Mouse (Mus musculus): ENCODE measurements at regions not wholly inside any gene's neighbourhood (a gene's known extent, or its start where the extent isn't known, plus 50 kb on each side); places are given as distances from the start of the nearest gene placed in this dataset.
"Not testable (repeated sequence)": the region's sequence is repeated elsewhere in the genome, so short reads cannot be mapped to it uniquely, and the experiment has no call there.

GRCm38 (mm10) chr10:19297669-19298068 lies 58.7 kb upstream of the Olig3 start:
- Histone ChIP-seq H3K4me2 (no peak overlapping the region), H3K4me1 (no peaks in the 10 kb centered on the region), H3K27ac (no peak overlapping the region), H3K4me3 (no peak overlapping the region), H3K36me3 (ENCODE audit: poor library complexity, severe bottlenecking) (no peaks in the 10 kb centered on the region), H3K9ac (no peak overlapping the region), H3K27me3 (no peaks in the 10 kb centered on the region), H3K9me3 (replicated peaks) (no peaks in the 10 kb centered on the region)
- ATAC-seq: no peak
- 57% methylated on average over 3 of the region's 3 CpGs for WGBS

GRCm38 (mm10) chr10:19295388-19296013 lies 60.8 kb upstream of the Olig3 start:
- no peaks in the 10 kb centered on the region for H3K36me3 ChIP-seq (ENCODE audit: poor library complexity, severe bottlenecking)
- 80% methylated on average over 7 of the region's 7 CpGs for WGBS
- H3K9ac ChIP-seq: no peak overlapping the region
- H3K4me1 ChIP-seq: no peaks in the 10 kb centered on the region
- no peak overlapping the region for H3K4me3 ChIP-seq
- no peak overlapping the region for H3K4me2 ChIP-seq
- no peaks in the 10 kb centered on the region for H3K9me3 ChIP-seq (replicated peaks)
- no peaks in the 10 kb centered on the region for H3K27me3 ChIP-seq
- no peak for ATAC-seq
- no peak overlapping the region for H3K27ac ChIP-seq

- no peaks in the 10 kb centered on the region for H3K36me3 ChIP-seq (ENCODE audit: poor library complexity, severe bottlenecking)
- ATAC-seq: no peak
- 65% methylated on average over 5 of the region's 5 CpGs for WGBS
These were observed 64.9 kb upstream of the Olig3 start for GRCm38 (mm10) chr10:19291474-19291873.

DNA sequence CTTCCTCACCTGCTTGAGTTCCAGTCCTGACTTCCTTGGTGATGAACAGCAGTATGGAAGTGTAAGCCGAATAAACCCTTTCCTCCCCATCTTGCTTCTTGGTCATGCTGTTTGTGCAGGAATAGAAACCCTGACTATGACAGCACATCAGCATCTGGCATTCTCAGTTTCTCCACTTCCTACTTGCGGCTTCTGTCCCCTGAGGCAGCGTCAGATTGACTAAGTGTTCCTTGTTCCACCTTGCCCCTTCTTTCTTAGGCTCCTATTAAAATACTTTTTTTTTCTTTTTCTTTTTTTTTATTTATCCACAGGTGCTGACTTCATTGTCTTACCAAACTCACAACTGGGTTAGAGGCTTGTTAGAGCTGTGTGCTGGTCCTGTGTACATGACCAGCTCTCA lies 65.3 kb upstream of the Olig3 start:
- not testable (repeated sequence) for H3K9me3 ChIP-seq (replicated peaks); H3K4me1 ChIP-seq; H3K36me3 ChIP-seq (ENCODE audit: poor library complexity, severe bottlenecking); H3K4me3 ChIP-seq; H3K4me2 ChIP-seq; H3K27ac ChIP-seq; H3K9ac ChIP-seq; H3K27me3 ChIP-seq; ATAC-seq
- WGBS: 94% methylated on average over 3 of the region's 3 CpGs

More at GRCm38 (mm10) chr10:19291474-19291873, 64.9 kb upstream of the Olig3 start:
- Histone ChIP-seq H3K9ac (no peak overlapping the region), H3K27ac (no peak overlapping the region), H3K4me2 (no peak overlapping the region), H3K4me1 (no peaks in the 10 kb centered on the region), H3K4me3 (no peak overlapping the region), H3K9me3 (replicated peaks) (no peaks in the 10 kb centered on the region), H3K27me3 (no peaks in the 10 kb centered on the region)

GRCm38 (mm10) chr10:19282166-19282565 lies 74.2 kb upstream of the Olig3 start:
- Histone ChIP-seq H3K4me1 (peaks cover 11% of the 10 kb centered on the region), H3K36me3 (ENCODE audit: poor library complexity, severe bottlenecking) (no peaks in the 10 kb centered on the region), H3K27ac (no peak overlapping the region), H3K27me3 (peaks cover 7% of the 10 kb centered on the region; the same call in 1 of the 2 replicates), H3K9me3 (replicated peaks) (no peaks in the 10 kb centered on the region), H3K4me2 (no peak overlapping the region), H3K9ac (no peak overlapping the region), H3K4me3 (no peak overlapping the region)
- 82% methylated on average over 3 of the region's 3 CpGs for WGBS
- no peak; the same call in 1 of the 2 replicates for ATAC-seq

- 83% methylated on average over 4 of the region's 4 CpGs for WGBS
- no peak for ATAC-seq
- H3K4me3 ChIP-seq: no peak overlapping the region
These were observed 75.3 kb upstream of the Olig3 start for GRCm38 (mm10) chr10:19281021-19281420.

GRCm38 (mm10) chr10:19278189-19278842 lies 78.0 kb upstream of the Olig3 start:
- Histone ChIP-seq H3K27me3 (peaks cover 3% of the 10 kb centered on the region; the same call in 1 of the 2 replicates), H3K4me2 (no peak overlapping the region), H3K9me3 (replicated peaks) (no peaks in the 10 kb centered on the region), H3K9ac (no peak overlapping the region), H3K27ac (no peak overlapping the region), H3K36me3 (ENCODE audit: poor library complexity, severe bottlenecking) (no peaks in the 10 kb centered on the region), H3K4me1 (peaks cover 19% of the 10 kb centered on the region), H3K4me3 (no peak overlapping the region)
- no peak for ATAC-seq
- WGBS: 62% methylated on average over 5 of the region's 5 CpGs

More at GRCm38 (mm10) chr10:19281021-19281420, 75.3 kb upstream of the Olig3 start:
- Histone ChIP-seq H3K9me3 (replicated peaks) (no peaks in the 10 kb centered on the region), H3K9ac (no peak overlapping the region), H3K27me3 (peaks cover 7% of the 10 kb centered on the region; the same call in 1 of the 2 replicates), H3K27ac (no peak overlapping the region), H3K36me3 (ENCODE audit: poor library complexity, severe bottlenecking) (no peaks in the 10 kb centered on the region), H3K4me1 (peaks cover 19% of the 10 kb centered on the region), H3K4me2 (no peak overlapping the region)

- Histone ChIP-seq H3K9me3 (replicated peaks) (no peaks in the 10 kb centered on the region), H3K4me2 (peak overlapping the region; percentile 20; the same call in 1 of the 2 replicates), H3K4me3 (no peak overlapping the region), H3K27ac (peak overlapping the region; percentile 19; the same call in 1 of the 2 replicates), H3K4me1 (peaks cover 19% of the 10 kb centered on the region), H3K27me3 (peaks cover 3% of the 10 kb centered on the region; the same call in 1 of the 2 replicates), H3K36me3 (ENCODE audit: poor library complexity, severe bottlenecking) (no peaks in the 10 kb centered on the region), H3K9ac (no peak overlapping the region)
- ATAC-seq: peak; percentile 99
- WGBS: 18% methylated on average over 9 of the region's 9 CpGs
These were observed 79.1 kb upstream of the Olig3 start for GRCm38 (mm10) chr10:19277103-19277827.

- no peak overlapping the region for H3K9ac ChIP-seq
- no peak overlapping the region for H3K4me2 ChIP-seq
- H3K4me1 ChIP-seq: peaks cover 19% of the 10 kb centered on the region
- WGBS: 91% methylated on average over 4 of the region's 4 CpGs
- H3K36me3 ChIP-seq (ENCODE audit: poor library complexity, severe bottlenecking): no peaks in the 10 kb centered on the region
- H3K27ac ChIP-seq: no peak overlapping the region
- ATAC-seq: no peak
- no peaks in the 10 kb centered on the region for H3K9me3 ChIP-seq (replicated peaks)
- peaks cover 3% of the 10 kb centered on the region; the same call in 1 of the 2 replicates for H3K27me3 ChIP-seq
- H3K4me3 ChIP-seq: no peak overlapping the region
These were observed 81.3 kb upstream of the Olig3 start for GRCm38 (mm10) chr10:19274985-19275384.

DNA sequence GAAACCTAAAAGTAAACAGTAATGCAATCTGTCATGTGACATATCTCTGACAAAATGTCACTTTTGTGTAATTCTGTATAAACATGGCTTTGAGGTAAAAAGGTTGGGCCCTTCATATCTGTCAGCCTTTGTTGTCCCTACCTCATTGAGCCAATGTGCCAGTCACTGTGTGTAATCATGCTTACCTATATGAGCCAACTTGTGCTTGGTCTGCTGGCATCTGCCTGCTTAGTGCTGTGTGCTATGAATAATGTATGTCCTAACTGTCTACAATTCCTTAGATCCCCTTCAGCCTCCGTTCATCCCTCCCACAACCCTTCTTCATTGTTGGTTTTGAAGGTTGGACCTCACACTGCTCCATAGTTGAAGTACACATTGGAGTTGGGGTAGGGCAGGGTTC lies 86.9 kb upstream of the Olig3 start:
- Histone ChIP-seq H3K4me2 (no peak overlapping the region), H3K9me3 (replicated peaks) (no peaks in the 10 kb centered on the region), H3K4me3 (no peak overlapping the region), H3K9ac (no peak overlapping the region), H3K27me3 (no peaks in the 10 kb centered on the region), H3K27ac (no peak overlapping the region), H3K4me1 (no peaks in the 10 kb centered on the region), H3K36me3 (ENCODE audit: poor library complexity, severe bottlenecking) (no peaks in the 10 kb centered on the region)
- peak; percentile 53; the same call in 1 of the 2 replicates for ATAC-seq
- WGBS: 55% methylated on average over 1 of the region's 1 CpGs

DNA sequence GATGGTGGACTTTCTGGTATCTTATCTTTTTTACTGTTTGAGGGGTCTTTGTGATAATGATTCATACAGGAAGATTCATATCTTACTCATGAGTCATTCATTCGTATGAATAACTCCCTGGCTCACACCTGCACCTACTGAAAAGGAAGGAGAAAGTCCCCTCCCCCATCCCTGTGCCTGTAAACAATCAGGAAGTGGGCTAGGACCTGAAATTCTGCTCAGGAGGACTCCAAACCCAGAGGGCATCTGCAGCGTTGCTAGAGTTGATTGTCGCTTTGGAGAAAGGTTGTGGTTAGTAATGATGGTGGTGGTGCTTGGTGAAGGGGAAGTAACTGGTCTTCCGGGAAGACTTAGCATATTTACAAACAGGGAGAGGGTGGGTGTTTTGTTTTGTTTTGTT lies 88.3 kb upstream of the Olig3 start:
- Histone ChIP-seq H3K4me2 (no peak overlapping the region), H3K36me3 (ENCODE audit: poor library complexity, severe bottlenecking) (no peaks in the 10 kb centered on the region), H3K9me3 (replicated peaks) (no peaks in the 10 kb centered on the region), H3K4me3 (no peak overlapping the region), H3K27me3 (no peaks in the 10 kb centered on the region), H3K9ac (no peak overlapping the region), H3K4me1 (no peaks in the 10 kb centered on the region), H3K27ac (no peak overlapping the region)
- no peak for ATAC-seq
- WGBS: 76% methylated on average over 4 of the region's 4 CpGs

DNA sequence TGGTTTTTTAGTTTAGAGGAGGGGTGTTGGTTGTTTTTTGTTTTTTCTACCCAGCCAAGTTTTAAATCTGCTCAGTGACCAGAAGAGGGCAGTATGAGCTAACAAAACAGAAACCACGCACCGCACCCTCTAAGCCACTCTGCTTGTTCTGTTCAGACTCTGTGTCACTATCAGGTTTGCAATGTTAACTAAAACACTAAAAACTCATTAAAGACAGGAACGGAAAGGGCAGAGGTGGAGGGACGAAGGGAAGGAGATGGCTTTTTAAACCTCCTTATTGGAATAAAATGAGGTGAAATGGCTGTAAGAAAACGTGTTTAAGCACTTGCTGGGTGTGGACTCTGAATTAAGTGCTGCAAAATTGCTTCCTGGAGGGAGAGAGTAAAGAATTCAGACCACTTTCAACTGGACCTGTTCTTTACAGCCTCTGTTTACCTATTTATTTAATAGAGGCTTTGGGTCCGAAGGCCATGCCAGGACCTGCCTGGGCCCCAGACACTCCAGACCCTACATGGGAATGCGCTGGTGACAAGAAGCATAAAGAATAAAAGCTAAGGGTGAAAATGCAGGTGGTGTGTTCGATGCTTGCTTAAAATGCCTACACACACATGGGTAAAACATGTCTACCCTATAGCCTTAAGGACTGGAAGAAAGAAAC lies 116.1 kb upstream of the Olig3 start:
- no peaks in the 10 kb centered on the region for H3K36me3 ChIP-seq (ENCODE audit: poor library complexity, severe bottlenecking)
- no peaks in the 10 kb centered on the region for H3K4me1 ChIP-seq
- WGBS: 37% methylated on average over 8 of the region's 8 CpGs
- no peaks in the 10 kb centered on the region for H3K9me3 ChIP-seq (replicated peaks)
- H3K27me3 ChIP-seq: 0 out of 2 replicates have a peak, but pooled peaks cover 4% of the 10 kb centered on the region
- ATAC-seq: peak; percentile 88
- no peak overlapping the region for H3K9ac ChIP-seq
- no peak overlapping the region for H3K27ac ChIP-seq
- H3K4me3 ChIP-seq: no peak overlapping the region
- H3K4me2 ChIP-seq: no peak overlapping the region

Measured in forebrain, embryonic 13.5 days (tissue).